Mouse (Mus musculus) ES-Bruce4 (cell line): Measurements from ENCODE around the gene Ttc28.

Experiments used
- CTCF ChIP-seq: IDR thresholded peaks from one replicate; pipeline ENCODE4 v1.8.1; 2011; ENCODE audit warnings: low read depth, low read length
- POLR2A ChIP-seq: IDR thresholded peaks from one replicate; pipeline ENCODE4 v1.8.1; 2011; ENCODE audit warnings: low read length; ENCODE audit not compliant: insufficient read depth

- TF ChIP-seq CTCF: no peak
- no peak for TF ChIP-seq POLR2A
Observed at GRCm38 (mm10) chr5:111317526-111317925, 437.9 kb downstream of the Ttc28 start.
